Mouse (Mus musculus) stomach, postnatal 0 days (tissue): ENCODE measurements at regions not wholly inside any gene's neighbourhood (a gene's known extent, or its start where the extent isn't known, plus 50 kb on each side); places are given as distances from the start of the nearest gene placed in this dataset.

Experiments used
- CTCF ChIP-seq: IDR thresholded peaks from 2 replicates; pipeline ENCODE4 v1.5.1; 2016; ENCODE audit warnings: antibody characterized with exemption, low read depth, mild to moderate bottlenecking, moderate library complexity
- EP300 ChIP-seq: optimal IDR thresholded peaks from 2 replicates; pipeline ENCODE3; 2016; ENCODE audit warnings: antibody characterized with exemption

- TF ChIP-seq CTCF = no peak
- no peak for TF ChIP-seq EP300
These were observed 106.7 kb downstream of the Bdh1 start for GRCm38 (mm10) chr16:31528596-31529283.
